Mouse (Mus musculus) stomach, postnatal 0 days (tissue): ENCODE measurements around the gene Bcl2l14. TPM values are rescaled to one million over a fixed set of nuclear protein-coding genes. Genes with fewer than 3 reads are reported as not detected.

Source experiments
- ATAC-seq: fragments of 200-750 bp; cut with Nextera tagmentation; 2 replicates; pipeline ENCODE4 v1.8.0; 2017; ENCODE audit not compliant: low FRiP score, low TSS enrichment
- DNase-seq: peaks from one replicate; pipeline ENCODE4 v3.0.0-alpha.2; 2016; ENCODE audit warnings: low spot score
- H3K27ac ChIP-seq: fragments of 300-500 bp; sonication (generic); replicated peaks from 2 replicates; pipeline ENCODE4 v1.5.1; 2014; ENCODE audit warnings: mild to moderate bottlenecking, control low read depth
- H3K27me3 ChIP-seq: fragments of 300-500 bp; sonication (generic); 2 replicates; pipeline ENCODE4 v1.6.1; 2014; ENCODE audit warnings: low read length; ENCODE audit not compliant: control insufficient read depth, insufficient read depth
- H3K36me3 ChIP-seq: fragments of 300-500 bp; sonication (generic); 2 replicates; pipeline ENCODE4 v1.6.1; 2014; ENCODE audit warnings: low read length, mixed read lengths; ENCODE audit not compliant: control insufficient read depth, insufficient read depth
- H3K4me1 ChIP-seq: fragments of 300-500 bp; sonication (generic); replicated peaks from 2 replicates; pipeline ENCODE4 v1.6.1; 2014; ENCODE audit warnings: antibody characterized with exemption; ENCODE audit not compliant: control insufficient read depth, insufficient read depth
- H3K4me2 ChIP-seq: fragments of 300-500 bp; sonication (generic); replicated peaks from 2 replicates; pipeline ENCODE4 v1.6.1; 2014; ENCODE audit warnings: low read depth, mild to moderate bottlenecking, control low read depth, moderate library complexity
- H3K4me3 ChIP-seq: fragments of 300-500 bp; sonication (generic); 2 replicates; pipeline ENCODE4 v1.5.1; 2014; ENCODE audit warnings: low read depth, low read length, control low read depth
- H3K9ac ChIP-seq: fragments of 300-500 bp; sonication (generic); 2 replicates; pipeline ENCODE4 v1.6.1; 2014; ENCODE audit warnings: mild to moderate bottlenecking, low read length, control low read depth, mixed read lengths
- H3K9me3 ChIP-seq: fragments of 300-500 bp; sonication (generic); 2 replicates; pipeline ENCODE4 v1.6.1; 2016; ENCODE audit warnings: low read length; ENCODE audit not compliant: control insufficient read depth
- CTCF ChIP-seq: IDR thresholded peaks from 2 replicates; pipeline ENCODE4 v1.5.1; 2016; ENCODE audit warnings: antibody characterized with exemption, low read depth, mild to moderate bottlenecking, moderate library complexity
- EP300 ChIP-seq: optimal IDR thresholded peaks from 2 replicates; pipeline ENCODE3; 2016; ENCODE audit warnings: antibody characterized with exemption
- WGBS: fragments of 180-500 bp; shearing (Covaris S2); extraction: QIAGEN DNeasy Blood & Tissue Kit; methylation state at CpG from one replicate; pipeline ENCODE4 v1.1.7; 2014; 5-methylcytosine and 5-hydroxymethylcytosine counted together
- polyA plus RNA-seq: library from polyadenylated mRNA; unstranded; fragments of >200 nt; fragmentation: Nextera tagmentation; extraction: Ambion mirVana; gene quantifications from 2 replicates; pipeline ENCODE4 v1.2.1, GENCODE M21; 2015

Bcl2l14 gene
- polyA plus RNA-seq, 1 experiment from 2014 or later: 27.4 TPM

DNA sequence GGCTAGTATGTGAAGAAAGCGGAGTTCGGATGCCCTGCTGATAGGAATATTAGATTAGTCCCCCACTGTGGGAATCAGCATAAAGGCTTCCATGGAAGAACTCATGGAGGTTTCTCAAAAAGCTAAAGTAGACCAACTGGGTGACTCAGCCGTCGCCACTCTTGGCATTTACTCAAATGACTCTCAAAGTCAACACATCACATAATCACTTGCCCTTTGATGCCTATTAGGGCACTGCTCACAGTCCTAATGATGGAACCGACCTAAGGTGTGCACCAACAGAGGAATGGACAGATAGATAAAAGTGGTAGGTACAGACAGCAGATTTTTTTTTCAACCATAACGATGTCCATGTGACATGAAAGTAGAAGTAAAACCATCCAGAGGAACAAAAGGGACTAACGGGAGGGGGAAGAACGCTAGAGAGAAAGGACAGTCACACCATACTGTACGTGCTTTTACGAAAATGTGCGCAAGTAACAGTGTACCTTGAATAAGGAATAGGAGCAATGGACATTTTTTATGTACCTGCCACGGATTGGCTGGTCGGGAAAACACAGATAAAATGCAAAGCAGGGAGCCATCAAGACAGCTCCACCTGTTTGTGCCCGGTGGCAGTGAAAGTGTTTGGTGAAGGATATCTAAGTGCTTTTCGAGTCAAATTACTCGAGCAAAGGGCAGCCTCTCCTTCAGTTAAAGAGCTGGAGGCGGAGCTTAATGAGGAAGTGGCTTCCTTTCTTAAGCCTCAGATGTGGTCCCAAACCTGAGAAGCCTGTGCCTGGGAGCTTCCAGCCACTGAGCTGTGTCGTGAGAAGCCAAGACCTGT, 17.8 kb downstream of the Bcl2l14 start:
- no peaks in the 10 kb centered on the region for H3K27me3 ChIP-seq
- H3K4me1 ChIP-seq: no peaks in the 10 kb centered on the region
- WGBS: 38% methylated on average over 18 of the region's 18 CpGs
- H3K4me2 ChIP-seq: peak overlapping the region; percentile 37
- H3K4me3 ChIP-seq: peak overlapping the region; percentile 3; the same call in 1 of the 2 replicates
- DNase-seq (peak; percentile 69), ATAC-seq (peak; percentile 90)
- no peak overlapping the region for H3K9ac ChIP-seq
- H3K36me3 ChIP-seq: no peaks in the 10 kb centered on the region
- H3K9me3 ChIP-seq: no peaks in the 10 kb centered on the region
- TF ChIP-seq CTCF (peak; percentile 46), EP300 (no peak)
- peak overlapping the region; percentile 56 for H3K27ac ChIP-seq

DNA sequence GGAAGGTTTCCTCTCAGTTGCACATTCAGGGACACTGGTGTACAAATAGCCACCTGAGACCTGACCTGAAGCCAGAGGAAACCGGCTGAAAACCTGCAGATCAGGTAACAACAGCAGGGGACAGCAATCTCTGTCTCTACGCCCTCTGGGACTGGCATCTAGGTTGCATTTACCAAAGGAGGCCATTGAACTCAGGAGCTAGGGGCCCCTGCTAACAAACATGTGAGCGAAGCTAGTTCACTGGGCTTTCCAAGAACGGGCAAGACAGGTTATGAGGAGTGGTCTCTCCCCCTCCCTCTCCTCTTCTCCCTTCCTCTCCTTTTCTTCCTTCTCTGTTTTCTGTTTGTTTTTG, 18.4 kb downstream of the Bcl2l14 start:
- Histone ChIP-seq H3K27ac (peak overlapping the region; percentile 56), H3K4me3 (peak overlapping the region; percentile 3; the same call in 1 of the 2 replicates), H3K4me2 (peak overlapping the region; percentile 37), H3K9me3 (no peaks in the 10 kb centered on the region), H3K36me3 (no peaks in the 10 kb centered on the region), H3K9ac (no peak overlapping the region), H3K27me3 (no peaks in the 10 kb centered on the region), H3K4me1 (no peaks in the 10 kb centered on the region)
- WGBS: 41% methylated on average over 4 of the region's 4 CpGs
- DNase-seq (no peak), ATAC-seq (no peak; the same call in 1 of the 2 replicates)
- no peak for TF ChIP-seq EP300
- TF ChIP-seq CTCF: no peak

DNA sequence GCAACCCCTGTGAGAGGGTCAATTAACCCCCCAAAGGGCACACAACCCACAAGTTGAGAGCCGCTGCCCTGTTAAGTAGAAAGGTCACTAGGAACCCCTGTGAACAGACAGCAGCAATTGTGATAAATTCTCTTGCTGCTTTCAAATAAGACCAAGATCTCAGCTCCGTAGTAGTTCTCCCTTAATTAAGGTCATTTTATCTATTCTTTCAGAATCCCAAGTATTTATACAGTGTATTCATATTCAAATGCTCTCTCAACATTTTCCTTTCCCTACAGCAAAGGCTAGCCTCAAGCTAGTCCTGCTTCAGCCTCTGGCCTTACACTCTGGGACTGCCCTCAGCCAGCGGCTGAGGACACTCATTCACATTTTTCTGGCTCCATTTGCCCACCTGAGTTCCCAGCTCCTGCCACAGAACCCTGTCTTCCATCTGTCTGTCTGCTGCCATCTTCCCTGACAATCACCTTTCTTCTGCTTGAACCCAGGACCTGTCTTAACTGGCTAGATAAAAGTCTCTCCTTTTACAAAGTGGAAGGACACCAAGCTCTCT, 20.5 kb downstream of the Bcl2l14 start:
- TF ChIP-seq CTCF: no peak
- TF ChIP-seq EP300: no peak
- no peak overlapping the region for H3K9ac ChIP-seq
- no peaks in the 10 kb centered on the region for H3K36me3 ChIP-seq
- H3K27me3 ChIP-seq: no peaks in the 10 kb centered on the region
- no peak overlapping the region for H3K4me3 ChIP-seq
- H3K27ac ChIP-seq: no peak overlapping the region
- ATAC-seq: no peak
- DNase-seq: no peak
- H3K4me2 ChIP-seq: no peak overlapping the region
- no peaks in the 10 kb centered on the region for H3K4me1 ChIP-seq
- no peaks in the 10 kb centered on the region for H3K9me3 ChIP-seq
- WGBS: 75% methylated on average over 3 of the region's 3 CpGs

DNA sequence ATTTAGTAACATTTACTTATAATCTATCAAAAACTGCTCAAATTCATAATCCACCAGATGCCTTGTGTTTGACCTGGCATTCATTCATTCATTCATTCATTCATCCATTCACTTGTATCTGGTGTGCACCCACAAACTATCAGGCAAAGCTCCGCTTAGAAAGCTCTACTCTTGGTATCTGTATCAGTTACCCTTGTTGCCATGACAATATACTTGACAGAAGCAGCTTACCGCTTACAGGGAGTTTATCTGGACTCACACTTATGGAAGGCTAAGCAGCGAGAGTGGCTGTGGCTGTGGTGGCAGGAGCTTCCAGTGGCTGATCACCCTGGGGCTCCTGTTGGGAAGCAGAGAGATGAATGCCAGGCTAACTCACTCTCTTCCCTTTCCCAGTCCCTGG, 21.8 kb downstream of the Bcl2l14 start:
- Histone ChIP-seq H3K9ac (no peak overlapping the region), H3K4me1 (no peaks in the 10 kb centered on the region), H3K4me3 (no peak overlapping the region), H3K27me3 (no peaks in the 10 kb centered on the region), H3K27ac (no peak overlapping the region), H3K36me3 (no peaks in the 10 kb centered on the region), H3K4me2 (no peak overlapping the region), H3K9me3 (no peaks in the 10 kb centered on the region)
- ATAC-seq (no peak), DNase-seq (no peak)
- TF ChIP-seq CTCF (no peak), EP300 (no peak)
- 51% methylated on average over 3 of the region's 3 CpGs for whole genome bisulfite sequencing

DNA sequence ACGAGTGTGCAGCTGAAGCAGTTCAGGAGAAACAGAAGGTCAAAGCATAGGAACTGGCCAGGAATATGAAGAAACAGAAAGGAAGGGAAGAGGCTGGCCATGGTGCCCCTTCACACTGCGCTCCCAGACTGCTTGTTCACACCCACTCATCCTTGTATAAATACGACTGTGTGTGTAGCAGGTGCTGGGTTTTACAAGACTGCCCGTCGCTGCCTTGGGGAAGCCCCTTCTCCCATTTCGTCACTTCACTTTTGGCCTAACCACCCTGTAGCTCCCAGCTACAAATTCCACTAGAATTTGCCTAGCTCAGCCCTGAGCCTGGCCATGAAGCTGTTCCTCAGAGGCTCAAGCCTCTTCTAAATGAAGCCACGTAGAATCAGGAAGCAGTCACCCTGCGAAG, 24.3 kb downstream of the Bcl2l14 start:
- no peak overlapping the region for H3K4me2 ChIP-seq
- no peak overlapping the region for H3K27ac ChIP-seq
- no peak overlapping the region for H3K9ac ChIP-seq
- no peaks in the 10 kb centered on the region for H3K4me1 ChIP-seq
- 69% methylated on average over 8 of the region's 8 CpGs for WGBS
- no peak for ATAC-seq
- no peaks in the 10 kb centered on the region for H3K36me3 ChIP-seq
- no peak overlapping the region for H3K4me3 ChIP-seq
- TF ChIP-seq EP300 (no peak), CTCF (no peak)
- no peaks in the 10 kb centered on the region for H3K9me3 ChIP-seq
- DNase-seq: no peak
- no peaks in the 10 kb centered on the region for H3K27me3 ChIP-seq

DNA sequence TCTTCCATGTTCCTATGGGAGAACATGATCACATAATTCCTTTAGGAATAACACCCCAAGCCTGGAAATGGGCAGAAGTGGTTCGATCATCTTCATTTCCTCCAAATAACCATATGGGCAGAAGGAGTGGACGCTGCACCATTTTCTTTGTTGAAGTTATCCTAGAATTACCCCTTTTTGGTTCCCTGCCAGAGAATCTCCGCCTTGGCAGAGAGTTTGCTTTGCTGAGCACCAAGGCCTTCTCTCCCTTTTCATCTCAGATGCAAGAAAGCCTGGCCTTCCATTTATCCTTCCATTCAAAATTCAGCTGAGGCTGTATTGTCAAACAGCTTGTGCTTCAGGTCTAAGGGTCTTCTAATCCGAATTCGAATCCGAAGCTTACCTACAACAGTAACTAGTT, 25.8 kb downstream of the Bcl2l14 start:
- Histone ChIP-seq H3K4me1 (no peaks in the 10 kb centered on the region), H3K9me3 (no peaks in the 10 kb centered on the region), H3K4me2 (no peak overlapping the region), H3K4me3 (no peak overlapping the region), H3K27ac (no peak overlapping the region), H3K36me3 (no peaks in the 10 kb centered on the region), H3K9ac (no peak overlapping the region), H3K27me3 (no peaks in the 10 kb centered on the region)
- ATAC-seq (no peak), DNase-seq (no peak)
- WGBS: 76% methylated on average over 6 of the region's 6 CpGs
- TF ChIP-seq EP300 (no peak), CTCF (no peak)
